Mouse (Mus musculus): ENCODE measurements around the gene Grik4.

The Grik4 gene

GRCm38 (mm10) chr9:42898091-42898591 lies 46.2 kb downstream of the Grik4 start:
- DNase-seq (ENCODE audit: low read depth, low spot score), result no peak

GRCm38 (mm10) chr9:42897361-42898051 lies 46.8 kb downstream of the Grik4 start:
- DNase-seq (ENCODE audit: low read depth, low spot score), result no peak

GRCm38 (mm10) chr9:42896421-42897210 lies 47.7 kb downstream of the Grik4 start:
- no peak for DNase-seq (ENCODE audit: low read depth, low spot score)

- DNase-seq (ENCODE audit: low read depth, low spot score), result no peak
Measured at GRCm38 (mm10) chr9:42892765-42893164, 51.5 kb downstream of the Grik4 start.

- DNase-seq (ENCODE audit: low read depth, low spot score), result no peak
Measured at GRCm38 (mm10) chr9:42887930-42888329, 56.4 kb downstream of the Grik4 start.

GRCm38 (mm10) chr9:42886112-42886766 lies 58.1 kb downstream of the Grik4 start:
- DNase-seq (ENCODE audit: low read depth, low spot score), result no peak

GRCm38 (mm10) chr9:42885566-42885965 lies 58.7 kb downstream of the Grik4 start:
- no peak for DNase-seq (ENCODE audit: low read depth, low spot score)

GRCm38 (mm10) chr9:42885123-42885522 lies 59.2 kb downstream of the Grik4 start:
- DNase-seq (ENCODE audit: low read depth, low spot score), result no peak

GRCm38 (mm10) chr9:42883006-42883759 lies 61.1 kb downstream of the Grik4 start:
- no peak for DNase-seq (ENCODE audit: low read depth, low spot score)

- DNase-seq (ENCODE audit: low read depth, low spot score), result no peak
Measured at GRCm38 (mm10) chr9:42882313-42882712, 62.0 kb downstream of the Grik4 start.

GRCm38 (mm10) chr9:42881040-42881439 lies 63.3 kb downstream of the Grik4 start:
- no peak for DNase-seq (ENCODE audit: low read depth, low spot score)

- DNase-seq (ENCODE audit: low read depth, low spot score), result no peak
Measured at GRCm38 (mm10) chr9:42878401-42878800, 65.9 kb downstream of the Grik4 start.

GRCm38 (mm10) chr9:42872885-42873284 lies 71.4 kb downstream of the Grik4 start:
- DNase-seq (ENCODE audit: low read depth, low spot score), result no peak

- no peak for DNase-seq (ENCODE audit: low read depth, low spot score)
Measured at GRCm38 (mm10) chr9:42871681-42872080, 72.6 kb downstream of the Grik4 start.

GRCm38 (mm10) chr9:42870257-42870656 lies 74.0 kb downstream of the Grik4 start:
- DNase-seq (ENCODE audit: low read depth, low spot score), result no peak

- DNase-seq (ENCODE audit: low read depth, low spot score), result no peak
Measured at GRCm38 (mm10) chr9:42868508-42868907, 75.8 kb downstream of the Grik4 start.

GRCm38 (mm10) chr9:42866650-42867049 lies 77.6 kb downstream of the Grik4 start:
- no peak for DNase-seq (ENCODE audit: low read depth, low spot score)

GRCm38 (mm10) chr9:42865036-42865829 lies 79.1 kb downstream of the Grik4 start:
- no peak for DNase-seq (ENCODE audit: low read depth, low spot score)

- DNase-seq (ENCODE audit: low read depth, low spot score), result no peak
Measured at GRCm38 (mm10) chr9:42863360-42863759, 80.9 kb downstream of the Grik4 start.

GRCm38 (mm10) chr9:42861711-42862110 lies 82.6 kb downstream of the Grik4 start:
- no peak for DNase-seq (ENCODE audit: low read depth, low spot score)

- DNase-seq (ENCODE audit: low read depth, low spot score), result no peak
Measured at GRCm38 (mm10) chr9:42861238-42861637, 83.1 kb downstream of the Grik4 start.
